In the genomic region with DNA sequence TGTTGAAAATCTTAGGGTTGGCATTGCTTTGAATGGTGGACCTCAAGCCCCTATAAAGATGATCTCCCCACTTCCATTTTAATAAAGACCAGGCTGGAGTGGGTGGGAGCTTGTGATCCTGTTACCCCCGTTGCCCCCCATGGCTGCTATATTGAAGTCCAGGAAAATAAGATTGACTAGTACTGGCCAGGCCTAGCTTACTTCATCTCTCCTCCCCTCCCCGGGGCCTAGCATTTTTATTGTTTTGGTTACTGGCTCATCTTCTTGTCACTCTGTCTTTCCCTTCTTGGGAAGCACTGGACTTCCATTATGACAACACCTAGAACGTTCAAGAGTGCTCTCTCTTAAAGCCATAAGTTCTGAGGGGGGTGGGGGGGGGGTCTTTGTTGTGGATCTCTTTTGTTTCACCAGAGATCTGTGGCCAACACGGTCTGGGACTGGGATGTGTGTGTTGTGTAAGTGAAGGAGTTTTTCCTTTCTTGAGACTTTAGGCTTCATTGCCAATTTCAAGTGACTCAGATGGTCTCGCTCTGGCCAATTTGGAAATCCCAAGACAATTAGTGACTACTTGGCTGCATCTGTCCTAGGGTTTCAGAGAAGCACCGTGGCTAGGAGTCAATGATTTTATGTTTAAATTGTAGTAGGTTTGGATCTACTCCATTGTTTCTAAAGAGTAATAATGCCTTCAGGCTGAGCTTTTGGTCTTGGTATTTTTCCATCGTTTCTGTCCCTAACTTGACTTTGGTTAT, we compare ENCODE assay signal across 8 mouse cellular contexts. TPM values are rescaled to one million over a fixed set of nuclear protein-coding genes. Genes with fewer than 3 reads are reported as not detected.
DNase-seq lines count a peak whose midpoint lies in the region; ATAC-seq and TF ChIP-seq lines count a peak whose summit lies in the region.

No protein-coding gene starts in this region.

- peak overlapping the region; percentile 78 for H3K4me3 ChIP-seq in layer of hippocampus, adult 2 months
- peak overlapping the region; percentile 72 for H3K4me3 ChIP-seq in bone marrow, adult 2 months (replicated peaks; ENCODE audit: control insufficient read depth, low read depth, low read length)
- peak overlapping the region; percentile 87 for H3K4me3 ChIP-seq in forebrain, embryonic 13.5 days
- peak overlapping the region; percentile 96 for H3K4me3 ChIP-seq in hindbrain, embryonic 16.5 days (ENCODE audit: low read length)
- peak overlapping the region; percentile 66 for H3K4me3 ChIP-seq in lung, embryonic 14.5 days (ENCODE audit: low read depth, low read length)
- peak overlapping the region; percentile 69 for H3K4me3 ChIP-seq in stomach, embryonic 14.5 days (ENCODE audit: low read depth, low read length)

- peak; percentile 11 for ATAC-seq in forebrain, embryonic 13.5 days
- peak; percentile 10; the same call in 1 of the 2 replicates for ATAC-seq in hindbrain, embryonic 16.5 days
- 0 out of 2 replicates have a peak, but pooled peaks have one; percentile 11 for ATAC-seq in lung, embryonic 14.5 days (ENCODE audit: insufficient read depth)
- no peak for ATAC-seq in stomach, embryonic 14.5 days (ENCODE audit: insufficient number of reproducible peaks, insufficient read depth, low FRiP score, low read depth)
- no peak for ATAC-seq in monocyte, adult 5-6 weeks (replicated peaks; ENCODE audit: insufficient number of reproducible peaks, low FRiP score, low TSS enrichment, poor library complexity, severe bottlenecking)

- peak overlapping the region; percentile 98 for H3K27ac ChIP-seq in layer of hippocampus, adult 2 months
- H3K27ac ChIP-seq in bone marrow, adult 2 months (ENCODE audit: control insufficient read depth, insufficient read depth, low read depth, low read length, poor library complexity), result no peak overlapping the region
- H3K27ac ChIP-seq in forebrain, embryonic 13.5 days, result peak overlapping the region; percentile 96
- peak overlapping the region; percentile 98 for H3K27ac ChIP-seq in hindbrain, embryonic 16.5 days (ENCODE audit: low read depth, low read length)
- peak overlapping the region; percentile 95 for H3K27ac ChIP-seq in lung, embryonic 14.5 days (ENCODE audit: low read depth)
- peak overlapping the region; percentile 96 for H3K27ac ChIP-seq in stomach, embryonic 14.5 days (ENCODE audit: low read length)

- peak overlapping the region; percentile 66 for H3K4me2 ChIP-seq in forebrain, embryonic 13.5 days
- H3K4me2 ChIP-seq in hindbrain, embryonic 16.5 days (ENCODE audit: low read length), result peak overlapping the region; percentile 76
- peak overlapping the region; percentile 78 for H3K4me2 ChIP-seq in lung, embryonic 14.5 days
- peak overlapping the region; percentile 68 for H3K4me2 ChIP-seq in stomach, embryonic 14.5 days (replicated peaks; ENCODE audit: low read depth, low read length)

- H3K9ac ChIP-seq in forebrain, embryonic 13.5 days, result peak overlapping the region; percentile 98
- peak overlapping the region; percentile 99 for H3K9ac ChIP-seq in hindbrain, embryonic 16.5 days (ENCODE audit: low read depth, low read length)
- peak overlapping the region; percentile 87 for H3K9ac ChIP-seq in lung, embryonic 14.5 days
- peak overlapping the region; percentile 83 for H3K9ac ChIP-seq in stomach, embryonic 14.5 days (replicated peaks; ENCODE audit: low read depth, low read length)

- H3K27me3 ChIP-seq in forebrain, embryonic 13.5 days, result no peaks in the 10 kb centered on the region
- H3K27me3 ChIP-seq in hindbrain, embryonic 16.5 days (replicated peaks; ENCODE audit: control insufficient read depth, insufficient read depth, low read length), result no peaks in the 10 kb centered on the region
- H3K27me3 ChIP-seq in lung, embryonic 14.5 days (ENCODE audit: insufficient read depth, low read length), result no peaks in the 10 kb centered on the region
- H3K27me3 ChIP-seq in stomach, embryonic 14.5 days (ENCODE audit: control insufficient read depth, insufficient read depth, low read length), result no peaks in the 10 kb centered on the region

- no peak for TF ChIP-seq POLR2A in bone marrow, adult 2 months (IDR thresholded peaks at IDR 0.05; ENCODE audit: borderline replicate concordance, control insufficient read depth, low read depth, low read length)

- 34% methylated on average over 7 of the region's 7 CpGs for WGBS in bone marrow, adult 2 months
- WGBS in forebrain, embryonic 13.5 days, result 24% methylated on average over 7 of the region's 7 CpGs
- 12% methylated on average over 7 of the region's 7 CpGs for WGBS in hindbrain, embryonic 16.5 days
- WGBS in lung, embryonic 14.5 days, result 29% methylated on average over 7 of the region's 7 CpGs
- 30% methylated on average over 7 of the region's 7 CpGs for WGBS in stomach, embryonic 14.5 days

- TF ChIP-seq CTCF in layer of hippocampus, adult 2 months (conservative IDR thresholded peaks at IDR 0.05), result no peak
- no peak for TF ChIP-seq CTCF in bone marrow, adult 2 months (IDR thresholded peaks at IDR 0.05; ENCODE audit: control insufficient read depth, insufficient read depth, low read length)
- no peak for TF ChIP-seq CTCF in lung, embryonic 14.5 days (IDR thresholded peaks at IDR 0.05; ENCODE audit: low read depth)

- H3K36me3 ChIP-seq in forebrain, embryonic 13.5 days (ENCODE audit: poor library complexity, severe bottlenecking), result no peaks in the 10 kb centered on the region
- no peaks in the 10 kb centered on the region for H3K36me3 ChIP-seq in hindbrain, embryonic 16.5 days (ENCODE audit: control insufficient read depth, insufficient read depth, low read length)
- H3K36me3 ChIP-seq in lung, embryonic 14.5 days (ENCODE audit: insufficient read depth), result no peaks in the 10 kb centered on the region
- no peaks in the 10 kb centered on the region for H3K36me3 ChIP-seq in stomach, embryonic 14.5 days (ENCODE audit: control insufficient read depth, insufficient read depth, low read length)

- no peak for DNase-seq in layer of hippocampus, adult 2 months (ENCODE audit: low spot score in 2 of 2)
- no peak for DNase-seq in layer of hippocampus, adult 11-12 months (ENCODE audit: low spot score)
- peak; percentile 45 for DNase-seq in lung, embryonic 14.5 days

- no peaks in the 10 kb centered on the region; the same call in 1 of the 2 replicates for H3K4me1 ChIP-seq in bone marrow, adult 2 months (ENCODE audit: control insufficient read depth, insufficient read depth, low read length)
- H3K4me1 ChIP-seq in forebrain, embryonic 13.5 days, result peaks cover 32% of the 10 kb centered on the region
- H3K4me1 ChIP-seq in hindbrain, embryonic 16.5 days (ENCODE audit: control insufficient read depth, insufficient read depth, low read depth, low read length), result peaks cover 21% of the 10 kb centered on the region
- H3K4me1 ChIP-seq in lung, embryonic 14.5 days (ENCODE audit: insufficient read depth), result 0 out of 2 replicates have a peak, but pooled peaks cover 5% of the 10 kb centered on the region
- peaks cover 15% of the 10 kb centered on the region; the same call in 1 of the 2 replicates for H3K4me1 ChIP-seq in stomach, embryonic 14.5 days (ENCODE audit: control insufficient read depth, insufficient read depth, low read length)

- no peaks in the 10 kb centered on the region for H3K9me3 ChIP-seq in forebrain, embryonic 13.5 days (replicated peaks)
- no peaks in the 10 kb centered on the region for H3K9me3 ChIP-seq in hindbrain, embryonic 16.5 days (ENCODE audit: control insufficient read depth, low read length)
- H3K9me3 ChIP-seq in lung, embryonic 14.5 days (ENCODE audit: low read depth, low read length), result no peaks in the 10 kb centered on the region
- no peaks in the 10 kb centered on the region for H3K9me3 ChIP-seq in stomach, embryonic 14.5 days (ENCODE audit: control insufficient read depth, low read depth, low read length)

RNA-seq across cellular contexts. Expression of gene Ccdc50, which starts 1.0 kb away (rescaled TPM):
- 10 to 100 TPM; 49.0 TPM for total RNA-seq in layer of hippocampus, adult 2 months (2021)
- 8.3 and 8.9 TPM in 2 replicates for polyA plus RNA-seq in bone marrow, adult 2 months (2011; ENCODE audit: insufficient read depth, insufficient read length, low replicate concordance, missing spikeins)
- polyA plus RNA-seq in forebrain, embryonic 13.5 days (2015; fragmentation: Nextera tagmentation; extraction: Ambion mirVana), result 52.7 and 53.1 TPM in 2 replicates
- polyA plus RNA-seq in hindbrain, embryonic 16.5 days (2015; fragmentation: Nextera tagmentation; extraction: Ambion mirVana), result 32.7 and 39.5 TPM in 2 replicates
- polyA plus RNA-seq in lung, embryonic 14.5 days (2014; fragmentation: Nextera tagmentation; extraction: Ambion mirVana), result 61.1 and 62.4 TPM in 2 replicates
- polyA plus RNA-seq in stomach, embryonic 14.5 days (2014; fragmentation: Nextera tagmentation; extraction: Ambion mirVana), result 74.2 and 86.0 TPM in 2 replicates
- total RNA-seq in monocyte, adult 5-6 weeks (2017), result 219 to 276 TPM (median 271 TPM) in 3 replicates

RNA-seq across cellular contexts. Expression of gene Uts2b, which starts 19.7 kb away (rescaled TPM):
- not detected for total RNA-seq in layer of hippocampus, adult 2 months (2021)
- not detected in 2 replicates for polyA plus RNA-seq in bone marrow, adult 2 months (2011; ENCODE audit: insufficient read depth, insufficient read length, low replicate concordance, missing spikeins)
- polyA plus RNA-seq in forebrain, embryonic 13.5 days (2015; fragmentation: Nextera tagmentation; extraction: Ambion mirVana), result not detected in 2 replicates
- polyA plus RNA-seq in hindbrain, embryonic 16.5 days (2015; fragmentation: Nextera tagmentation; extraction: Ambion mirVana), result 7.5 and 7.6 TPM in 2 replicates
- not detected in 2 replicates for polyA plus RNA-seq in lung, embryonic 14.5 days (2014; fragmentation: Nextera tagmentation; extraction: Ambion mirVana)
- not detected in 2 replicates for polyA plus RNA-seq in stomach, embryonic 14.5 days (2014; fragmentation: Nextera tagmentation; extraction: Ambion mirVana)
- total RNA-seq in monocyte, adult 5-6 weeks (2017), result not detected in 3 replicates

Comparison
In these comparisons a context has a peak if more than half of its experiments do, and no peak if none do; other contexts are left out.
1. ATAC-seq: peak in forebrain, embryonic 13.5 days (single experiment), hindbrain, embryonic 16.5 days (single experiment) and lung, embryonic 14.5 days (single experiment); none in stomach, embryonic 14.5 days (single experiment) and monocyte, adult 5-6 weeks (single experiment).
2. Peak in every context shown above with its lines, with median percentiles within 50 percentile points of each other: H3K4me3 ChIP-seq, H3K4me2 ChIP-seq and H3K9ac ChIP-seq.